28 mouse cellular contexts compared by ENCODE assay signal in genomic region chr8:126612739-126613138, GRCm38 (mm10). TPM values are rescaled to one million over a fixed set of nuclear protein-coding genes. Genes with fewer than 3 reads are reported as not detected.
DNase-seq lines count a peak whose midpoint lies in the region; ATAC-seq and TF ChIP-seq lines count a peak whose summit lies in the region.
"Had no signal": no experiment of that assay in that cellular context is flagged by ENCODE, and none has a peak within 500 bp of the region (broad histone marks: within the 10 kb centered on the region; RNA-seq: fewer than 3 reads in every experiment).

No protein-coding gene starts in this region.

- peak; percentile 90 for DNase-seq in heart, adult 11 months
- DNase-seq in heart, postnatal 10 days, result no peak
- DNase-seq in thymus, postnatal 4 days, result peak; percentile 56
- no peak for DNase-seq in thymus, postnatal 0 days (ENCODE audit: low spot score)
- no peak for DNase-seq in stomach, postnatal 0 days (ENCODE audit: low spot score)
- no peak for DNase-seq in spleen, adult 12 weeks (ENCODE audit: low spot score)
- DNase-seq: adrenal gland, adult 8-10 months; adrenal gland, postnatal 25 days; cerebellum, adult 11-12 months; cerebellum, adult 8-10 months; cerebellum, postnatal 10 days; cerebellum, postnatal 36 days; embryo, embryonic 11 days; forebrain, postnatal 0 days; gastrocnemius, postnatal 36 days; heart, postnatal 36 days had no signal

- no peak overlapping the region for H3K4me3 ChIP-seq in stomach, postnatal 0 days (ENCODE audit: low read depth, low read length)
- no peak overlapping the region for H3K4me3 ChIP-seq in kidney, embryonic 15.5 days (replicated peaks)
- H3K4me3 ChIP-seq: embryonic facial prominence, embryonic 10.5 days; embryonic facial prominence, embryonic 13.5 days; erythroblast, embryonic 14.5 days; forebrain, embryonic 13.5 days; hindbrain, embryonic 10.5 days; hindbrain, embryonic 13.5 days had no signal

- no peak for TF ChIP-seq EP300 in stomach, postnatal 0 days (optimal IDR thresholded peaks at IDR 0.05)

- H3K4me1 ChIP-seq in stomach, postnatal 0 days (replicated peaks; ENCODE audit: control insufficient read depth, insufficient read depth), result peaks cover 16% of the 10 kb centered on the region; the same call in 1 of the 2 replicates
- H3K4me1 ChIP-seq in kidney, embryonic 15.5 days, result peaks cover 68% of the 10 kb centered on the region

- no peaks in the 10 kb centered on the region for H3K27me3 ChIP-seq in stomach, postnatal 0 days (ENCODE audit: control insufficient read depth, insufficient read depth, low read length)
- no peaks in the 10 kb centered on the region for H3K27me3 ChIP-seq in kidney, embryonic 15.5 days
- H3K27me3 ChIP-seq: embryonic facial prominence, embryonic 13.5 days; forebrain, embryonic 13.5 days had no signal

- no peaks in the 10 kb centered on the region for H3K9me3 ChIP-seq in stomach, postnatal 0 days (ENCODE audit: control insufficient read depth, low read length)
- H3K9me3 ChIP-seq in kidney, embryonic 15.5 days (replicated peaks), result no peaks in the 10 kb centered on the region
- H3K9me3 ChIP-seq: embryonic facial prominence, embryonic 10.5 days; embryonic facial prominence, embryonic 13.5 days; forebrain, embryonic 13.5 days; hindbrain, embryonic 10.5 days; hindbrain, embryonic 13.5 days had no signal

- no peak for TF ChIP-seq CTCF in stomach, postnatal 0 days (IDR thresholded peaks at IDR 0.05; ENCODE audit: low read depth)

- WGBS in stomach, postnatal 0 days, result 67% methylated on average over 3 of the region's 3 CpGs
- WGBS in kidney, embryonic 15.5 days, result 89% methylated on average over 3 of the region's 3 CpGs

- intact Hi-C loops in heart, postnatal 10 days (cut with DNase I), result loop anchor here (5.0 kb wide), 1 partner anchor 35 kb away; no protein-coding TSS in a partner anchor

- no peaks in the 10 kb centered on the region for H3K36me3 ChIP-seq in stomach, postnatal 0 days (ENCODE audit: control insufficient read depth, insufficient read depth, low read length)
- H3K36me3 ChIP-seq in kidney, embryonic 15.5 days, result no peaks in the 10 kb centered on the region
- H3K36me3 ChIP-seq: embryonic facial prominence, embryonic 10.5 days; embryonic facial prominence, embryonic 13.5 days; hindbrain, embryonic 10.5 days; hindbrain, embryonic 13.5 days had no signal

- ATAC-seq in megakaryocyte-erythroid progenitor cell, adult 5-6 weeks (replicated peaks; ENCODE audit: low FRiP score, low TSS enrichment, poor library complexity, severe bottlenecking), result 0 out of 2 replicates have a peak, but pooled peaks have one; percentile 50
- ATAC-seq in stomach, postnatal 0 days (ENCODE audit: low FRiP score, low TSS enrichment), result no peak
- no peak for ATAC-seq in kidney, embryonic 15.5 days (replicated peaks; ENCODE audit: low FRiP score)
- ATAC-seq: activated CD4-positive, CD25-positive, alpha-beta regulatory T cell, adult 4 months; CD4-positive, CD25-positive, alpha-beta regulatory T cell, adult 4 months; forebrain, embryonic 13.5 days; forebrain, postnatal 0 days; hindbrain, embryonic 16.5 days had no signal

- H3K9ac ChIP-seq in stomach, postnatal 0 days (ENCODE audit: low read length), result no peak overlapping the region; the same call in 1 of the 2 replicates
- H3K9ac ChIP-seq in kidney, embryonic 15.5 days, result no peak overlapping the region
- H3K9ac ChIP-seq: embryonic facial prominence, embryonic 13.5 days; forebrain, embryonic 13.5 days; forebrain, postnatal 0 days; hindbrain, embryonic 13.5 days had no signal

- H3K27ac ChIP-seq in stomach, postnatal 0 days (replicated peaks), result peak overlapping the region; percentile 95
- H3K27ac ChIP-seq in kidney, embryonic 15.5 days, result no peak overlapping the region
- H3K27ac ChIP-seq: embryonic facial prominence, embryonic 10.5 days; forebrain, embryonic 13.5 days; hindbrain, embryonic 10.5 days; hindbrain, embryonic 13.5 days had no signal

- no peak overlapping the region for H3K4me2 ChIP-seq in stomach, postnatal 0 days (replicated peaks; ENCODE audit: low read depth)
- no peak overlapping the region for H3K4me2 ChIP-seq in kidney, embryonic 15.5 days
- H3K4me2 ChIP-seq: embryonic facial prominence, embryonic 13.5 days; forebrain, embryonic 13.5 days; heart, embryonic 11.5 days; hindbrain, embryonic 13.5 days had no signal

RNA-seq across cellular contexts. Expression of gene Irf2bp2, which starts 19.0 kb away (rescaled TPM):
- 100 to 1,000 TPM; 101 to 154 TPM for total RNA-seq in heart, postnatal 10 days (2021)
- polyA plus RNA-seq in thymus, postnatal 0 days (2015; fragmentation: Nextera tagmentation; extraction: Ambion mirVana), result 14.9 and 20.3 TPM in 2 replicates
- total RNA-seq in megakaryocyte-erythroid progenitor cell, adult 5-6 weeks (2014; fragmentation: Nextera tagmentation), result 45.8 and 54.3 TPM in 2 replicates
- 44.1 and 56.8 TPM in 2 replicates for total RNA-seq in megakaryocyte-erythroid progenitor cell, adult 5-6 weeks (2017)
- 10.1 and 10.2 TPM in 2 replicates for polyA plus RNA-seq in stomach, postnatal 0 days (2015; fragmentation: Nextera tagmentation; extraction: Ambion mirVana)
- 12.3 and 13.3 TPM in 2 replicates for polyA plus RNA-seq in kidney, embryonic 15.5 days (2015; fragmentation: Nextera tagmentation; extraction: Ambion mirVana)

Comparison
In these comparisons a context has a peak if more than half of its experiments do, and no peak if none do; other contexts are left out.
1. DNase-seq: peak in heart, adult 11 months (single experiment) and thymus, postnatal 4 days (single experiment); none in heart, postnatal 10 days (0 of 2), thymus, postnatal 0 days (single experiment), stomach, postnatal 0 days (single experiment) and spleen, adult 12 weeks (single experiment).